Mouse (Mus musculus) adipocyte (in vitro differentiated cells): Measurements from ENCODE around the gene Sgpp1.

Source experiments
- DNase-seq: peaks from one replicate; pipeline ENCODE4 v3.0.0-alpha.2; 2016; ENCODE audit warnings: low spot score

The Sgpp1 gene

GRCm38 (mm10) chr12:75735246-75736200 lies at the start of gene Sgpp1:
Gene Sgpp1, minus strand, starts transcription at chr12:75735729.
- DNase-seq = peak; percentile 71

GRCm38 (mm10) chr12:75784271-75784751 lies 48.8 kb upstream of the Sgpp1 start:
- DNase-seq = no peak

GRCm38 (mm10) chr12:75781995-75782394 lies 46.5 kb upstream of the Sgpp1 start:
- no peak for DNase-seq

GRCm38 (mm10) chr12:75781445-75781844 lies 45.9 kb upstream of the Sgpp1 start:
- DNase-seq = no peak

DNA sequence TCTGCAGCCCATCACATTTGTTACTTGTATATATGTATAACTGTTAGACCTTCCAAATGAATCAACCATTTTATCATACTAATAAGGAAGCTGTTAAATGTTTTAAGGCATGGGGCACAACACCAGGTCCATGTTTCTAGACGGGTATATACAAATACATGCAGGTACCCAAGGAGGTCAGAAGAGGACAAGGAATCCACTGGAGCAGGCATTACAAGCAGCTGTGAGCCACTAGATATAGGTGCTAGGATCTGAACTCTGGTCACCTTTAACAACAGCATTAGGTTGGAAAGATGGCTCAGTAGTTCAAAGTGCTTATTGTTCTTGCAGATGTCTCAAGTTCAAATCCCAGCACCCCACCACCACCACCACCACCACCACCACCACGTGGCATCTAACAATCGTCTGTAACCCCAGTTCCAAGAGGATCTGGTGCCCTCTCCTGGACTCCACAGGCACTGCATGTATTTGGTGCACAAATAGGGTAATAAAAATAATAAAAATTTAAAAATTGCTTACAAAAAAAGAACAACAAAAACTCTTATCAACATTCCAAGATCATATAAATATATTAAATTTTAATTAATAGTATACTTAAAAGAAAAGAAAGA lies 37.0 kb upstream of the Sgpp1 start:
- peak; percentile 71 for DNase-seq

DNA sequence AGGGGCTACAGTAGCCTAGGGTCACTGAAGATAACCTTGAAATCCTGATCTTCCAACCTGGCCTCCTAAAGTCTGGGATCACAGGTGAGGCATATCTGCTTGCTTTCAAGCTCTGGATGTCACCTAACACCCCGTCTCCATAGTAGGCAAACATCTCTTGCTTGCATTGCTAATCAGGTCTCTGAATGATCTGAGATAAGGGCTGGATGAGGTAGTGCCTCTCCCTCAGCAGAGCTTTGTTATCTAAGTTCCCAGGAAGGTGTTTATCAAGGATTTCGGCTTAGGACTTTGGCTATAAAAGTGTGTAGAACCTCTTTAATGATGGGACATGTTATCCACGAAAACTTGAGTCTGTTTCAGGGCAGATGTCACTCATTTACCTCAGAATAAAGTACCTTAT lies 35.9 kb upstream of the Sgpp1 start:
- DNase-seq = no peak

GRCm38 (mm10) chr12:75766885-75767317 lies 31.4 kb upstream of the Sgpp1 start:
- no peak for DNase-seq

GRCm38 (mm10) chr12:75766395-75766794 lies 30.9 kb upstream of the Sgpp1 start:
- DNase-seq = no peak

DNA sequence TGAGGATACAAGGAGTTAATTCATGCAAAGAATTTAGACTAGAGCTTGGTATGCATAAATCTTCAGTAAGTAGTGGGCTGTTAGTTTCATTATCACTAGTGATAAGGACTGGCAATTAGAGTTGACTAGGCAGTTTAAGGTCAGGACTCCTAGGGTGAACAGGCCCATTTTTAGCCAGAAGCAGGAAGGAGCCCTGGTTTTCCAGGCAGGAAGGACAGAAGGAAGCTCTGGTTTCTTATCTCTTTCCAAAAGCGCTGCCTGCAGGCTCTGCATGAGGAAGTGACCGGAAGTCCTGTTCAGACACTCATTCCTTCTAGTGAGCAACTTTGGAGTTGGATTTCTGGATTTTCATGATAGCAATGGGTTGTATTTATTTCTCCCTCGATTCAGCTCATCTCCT lies 30.2 kb upstream of the Sgpp1 start:
- DNase-seq = no peak

DNA sequence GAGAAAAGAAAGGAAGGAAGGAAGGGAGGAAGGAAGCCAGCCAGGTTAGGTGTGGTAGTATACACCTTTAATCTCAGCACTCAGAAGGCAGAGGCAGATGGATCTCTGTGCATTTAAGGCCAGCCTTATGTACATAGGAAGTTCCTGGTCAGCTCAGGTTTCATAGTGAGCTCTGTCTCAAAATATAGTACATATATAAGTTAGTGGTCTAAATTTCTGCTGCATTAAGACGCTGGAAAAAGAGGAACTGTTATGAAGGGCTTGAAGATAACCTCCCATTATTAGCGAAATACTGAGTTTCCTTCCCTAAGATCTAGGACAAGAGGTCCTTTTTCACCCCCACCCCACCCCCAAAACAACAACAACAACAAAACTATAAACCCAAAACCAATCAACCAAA lies 20.9 kb upstream of the Sgpp1 start:
- DNase-seq = no peak

- DNase-seq = no peak
These were observed 18.2 kb upstream of the Sgpp1 start for GRCm38 (mm10) chr12:75753730-75754129.

- no peak for DNase-seq
These were observed 16.5 kb upstream of the Sgpp1 start for GRCm38 (mm10) chr12:75752077-75752476.

DNA sequence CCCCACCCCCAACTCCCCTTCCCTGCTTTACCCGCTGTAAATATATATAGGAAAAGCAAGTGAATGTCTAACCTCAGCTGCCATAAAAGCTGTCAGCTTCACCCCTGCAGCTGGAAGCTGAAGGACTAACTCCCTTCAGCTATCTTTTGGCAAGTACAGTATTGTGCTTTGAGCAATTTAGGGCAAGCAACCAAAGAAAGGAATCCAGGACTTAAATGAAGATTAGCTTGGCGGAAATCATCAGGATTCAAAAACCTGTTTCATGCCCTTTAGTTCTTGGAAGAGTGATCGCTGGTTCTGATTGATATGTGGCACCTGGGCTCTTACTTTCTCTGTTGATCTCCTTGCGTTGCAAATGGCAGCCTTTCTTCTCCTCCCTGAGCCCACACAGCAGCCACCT lies 13.0 kb upstream of the Sgpp1 start:
- DNase-seq = no peak

GRCm38 (mm10) chr12:75745697-75746290 lies 10.3 kb upstream of the Sgpp1 start:
- DNase-seq = no peak

DNA sequence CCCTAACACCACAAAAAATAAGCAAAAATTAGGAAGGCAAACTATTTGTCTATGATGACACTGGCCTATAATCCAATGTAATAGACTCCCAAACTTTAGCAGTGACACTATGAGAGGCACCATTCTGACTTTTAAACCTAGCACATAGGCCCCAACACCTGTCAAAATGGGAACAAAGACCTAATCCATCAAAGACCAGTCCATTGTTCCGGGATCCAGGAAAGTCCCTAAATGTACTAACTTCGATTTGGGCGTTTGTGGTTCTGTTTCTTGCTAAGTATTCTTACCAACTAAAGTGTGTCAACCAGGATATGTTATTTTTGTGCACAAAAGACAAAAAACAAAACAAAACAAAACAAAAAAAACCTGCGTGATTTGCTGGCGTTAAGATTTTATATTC lies 6.6 kb upstream of the Sgpp1 start:
- no peak for DNase-seq

- no peak for DNase-seq
These were observed 5.7 kb upstream of the Sgpp1 start for GRCm38 (mm10) chr12:75741273-75741672.

DNA sequence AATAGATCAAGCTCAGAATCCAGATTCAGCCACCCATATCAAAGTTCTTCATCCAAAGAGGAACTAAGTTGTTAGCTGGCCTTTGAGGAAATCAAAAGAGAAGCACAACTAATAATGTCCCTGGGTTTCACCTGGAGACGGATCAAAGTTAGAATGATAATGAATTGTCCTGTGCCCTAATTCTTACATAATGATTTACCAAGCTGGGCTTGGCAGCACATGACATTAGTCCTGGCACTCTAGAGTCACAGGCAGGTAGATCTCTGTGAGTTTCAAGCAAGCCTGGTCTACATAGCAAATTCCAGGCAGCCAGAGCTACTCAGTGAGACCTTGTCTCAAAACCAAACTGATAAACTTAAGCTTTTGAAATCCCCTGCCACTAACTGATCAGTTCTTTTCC lies 4.9 kb upstream of the Sgpp1 start:
- DNase-seq = no peak

DNA sequence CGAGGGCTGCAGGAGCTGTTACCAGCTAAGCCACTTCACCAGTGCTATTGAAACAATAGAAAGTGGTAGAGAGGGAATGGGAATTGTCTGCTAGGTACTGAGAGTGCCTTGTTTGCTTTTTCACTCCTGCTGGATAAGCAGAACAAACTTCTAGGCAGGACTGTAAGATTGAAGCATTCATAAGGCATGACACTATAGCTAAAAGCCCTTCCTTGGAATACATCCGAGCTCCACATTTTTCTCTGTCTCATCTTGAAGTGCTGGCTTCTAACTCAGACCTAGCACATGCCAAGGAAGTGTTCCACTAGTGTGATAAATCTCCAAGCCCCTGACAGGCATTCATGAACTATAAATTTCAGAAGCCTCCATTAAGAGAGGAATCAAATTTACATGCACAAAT lies 4.1 kb upstream of the Sgpp1 start:
- peak; percentile 20 for DNase-seq

DNA sequence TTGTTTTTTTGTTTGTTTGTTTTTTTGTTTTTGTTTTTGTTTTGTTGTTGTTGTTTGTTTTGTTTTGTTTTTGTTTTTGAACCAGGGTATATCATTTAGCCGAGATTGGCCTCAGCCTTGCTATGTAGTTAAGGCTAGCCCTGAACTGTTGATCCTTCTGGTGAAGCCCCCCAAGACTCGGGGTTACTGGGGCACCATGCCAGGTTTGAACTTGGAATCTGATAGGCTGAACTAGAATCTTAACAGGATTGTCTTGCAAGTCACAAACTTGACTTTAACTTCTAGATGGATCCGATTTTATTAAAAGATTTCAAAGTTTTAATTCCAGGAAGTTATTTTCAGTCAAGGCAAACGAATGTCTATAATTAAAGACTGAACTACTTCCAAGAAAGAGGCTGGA lies 767 bp upstream of the Sgpp1 start:
- DNase-seq = no peak

DNA sequence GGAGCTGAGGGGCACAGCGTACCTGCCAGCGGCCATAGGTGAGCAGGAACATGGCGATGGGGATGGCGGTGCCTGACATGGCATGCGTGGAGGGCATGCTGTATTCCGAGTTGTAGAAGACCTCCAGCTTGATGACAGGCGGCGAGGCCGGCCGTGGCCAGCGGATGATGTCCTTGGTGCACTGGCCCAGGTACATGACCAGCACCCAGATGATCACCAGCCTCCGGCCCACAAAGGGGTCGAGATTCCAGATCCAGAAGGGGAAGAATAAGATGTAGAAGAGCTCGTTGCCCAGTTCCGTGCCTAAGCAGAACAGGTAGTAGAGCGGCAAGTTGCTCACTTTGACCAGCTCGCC lies 661 bp downstream of the Sgpp1 start:
- DNase-seq = peak; percentile 30

- DNase-seq = peak; percentile 40
These were observed 1.4 kb downstream of the Sgpp1 start for GRCm38 (mm10) chr12:75734167-75734566.

DNA sequence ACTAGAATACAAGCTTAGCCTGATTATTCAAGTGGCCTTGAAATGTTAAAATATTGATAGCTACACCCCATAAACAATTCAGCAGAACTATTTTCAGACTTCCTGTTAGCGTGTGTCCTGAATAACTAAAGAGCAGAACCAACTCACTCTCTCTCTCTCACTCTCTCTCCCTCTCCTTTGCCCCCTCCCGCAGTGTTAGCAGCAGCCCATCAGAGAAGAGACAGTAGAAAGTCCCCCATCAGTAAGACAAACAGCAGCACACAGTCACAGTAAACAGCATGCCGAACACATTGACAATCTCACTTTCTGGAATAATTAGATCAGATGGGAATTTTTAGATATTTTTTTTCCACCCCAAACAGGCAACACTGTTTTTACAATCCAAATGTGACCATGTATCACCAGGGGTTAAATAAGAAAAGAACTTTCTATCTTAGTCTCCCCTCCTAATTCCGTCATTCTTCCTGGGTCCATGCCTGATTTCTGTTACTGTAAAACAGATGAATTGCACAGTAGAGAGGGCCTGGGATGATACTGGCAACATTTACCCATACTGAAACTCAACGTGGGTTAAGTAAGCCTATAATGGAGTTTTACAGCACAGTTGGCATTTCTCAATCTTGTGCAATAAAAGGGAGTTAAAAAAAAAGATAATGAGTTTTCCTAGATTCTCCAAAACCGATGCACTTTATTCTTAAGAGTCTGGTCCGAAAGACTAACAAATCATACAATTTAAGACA lies 2.0 kb downstream of the Sgpp1 start:
- peak; percentile 55 for DNase-seq
